Mouse (Mus musculus) lung, postnatal 0 days (tissue): ENCODE results near the gene Igf2bp3.

ENCODE experiments used
- CTCF ChIP-seq: IDR thresholded peaks from 2 replicates; pipeline ENCODE4 v1.5.1; 2016; ENCODE audit warnings: antibody characterized with exemption, mild to moderate bottlenecking
- EP300 ChIP-seq: IDR thresholded peaks from 2 replicates; pipeline ENCODE4 v1.6.1; 2016; ENCODE audit warnings: antibody characterized with exemption, mild to moderate bottlenecking, control low read depth

DNA sequence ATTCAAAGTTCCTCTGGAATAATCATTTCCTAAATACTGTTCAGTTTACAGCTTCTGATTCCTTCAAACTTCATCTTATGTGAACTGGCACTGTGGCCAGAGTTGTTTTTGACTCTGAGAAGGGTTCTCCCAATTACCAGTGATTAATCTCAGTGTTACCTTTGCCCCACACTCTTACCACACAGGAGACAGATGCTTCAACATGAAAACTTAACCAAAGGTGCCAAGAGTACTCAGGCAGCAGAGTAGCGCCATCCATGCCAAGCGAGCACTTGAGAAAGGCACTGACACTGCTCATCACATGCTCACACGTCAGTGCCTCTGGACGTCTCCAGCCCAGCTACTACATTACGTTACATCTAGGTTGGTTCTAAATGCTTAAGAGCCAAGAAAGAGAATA lies 43.5 kb downstream of the Igf2bp3 start:
- TF ChIP-seq CTCF (no peak), EP300 (no peak)
